Mouse (Mus musculus) CH12.LX (cell line): Measurements from ENCODE around the gene Csmd2. TPM values are rescaled to one million over a fixed set of nuclear protein-coding genes. Genes with fewer than 3 reads are reported as not detected.

ENCODE experiments used
- DNase-seq: peaks from one replicate; pipeline ENCODE4 v3.0.0-alpha.2; 2013; ENCODE audit errors: extremely low read depth
- H3K27ac ChIP-seq: 2 replicates; pipeline ENCODE4 v1.5.1; 2012; ENCODE audit warnings: low read depth, mild to moderate bottlenecking, control low read depth, moderate library complexity; ENCODE audit not compliant: insufficient read depth
- H3K27me3 ChIP-seq: replicated peaks from 2 replicates; pipeline ENCODE3; 2012; ENCODE audit warnings: inconsistent platforms
- H3K36me3 ChIP-seq, 2 experiments: replicated peaks in 1 of 2; 2 replicates each; pipeline versions ENCODE3 to v1.6.1; 2012; ENCODE audit warnings: inconsistent platforms in 1 of 2, low read length in 1 of 2, mild to moderate bottlenecking in 1 of 2, mixed read lengths in 1 of 2, moderate library complexity in 1 of 2; ENCODE audit not compliant: control insufficient read depth in 1 of 2, insufficient read depth in 1 of 2
- H3K4me1 ChIP-seq, 2 experiments: 2 replicates each; pipeline ENCODE4 v1.6.1; 2012; ENCODE audit warnings: inconsistent platforms in 1 of 2, moderate library complexity in 1 of 2; ENCODE audit not compliant: insufficient read depth in 2 of 2, control insufficient read depth in 1 of 2
- H3K4me2 ChIP-seq: 2 replicates; pipeline ENCODE4 v1.6.1; 2012; ENCODE audit warnings: low read depth, mild to moderate bottlenecking, control low read depth; ENCODE audit not compliant: poor library complexity, insufficient read depth, severe bottlenecking
- H3K4me3 ChIP-seq, 3 experiments: fragments of 150-350 bp in 1 of 3; sonication (generic) in 1 of 3; replicated peaks in 1 of 3; 2 replicates each; pipeline versions ENCODE3 to v1.5.1; 2011 to 2012; ENCODE audit warnings: low read depth in 2 of 3, low read length in 2 of 3, mild to moderate bottlenecking in 2 of 3, moderate library complexity in 2 of 3, control low read depth in 1 of 3, improper control_type of control experiment in 1 of 3, inconsistent platforms in 1 of 3, mixed read lengths in 1 of 3; ENCODE audit not compliant: poor library complexity in 1 of 3
- H3K79me2 ChIP-seq: replicated peaks from 2 replicates; pipeline ENCODE4 v1.6.1; 2012; ENCODE audit warnings: mild to moderate bottlenecking, moderate library complexity; ENCODE audit not compliant: control insufficient read depth, poor library complexity, insufficient read depth, severe bottlenecking; ENCODE audit errors: extremely low read depth
- H3K9ac ChIP-seq: 2 replicates; pipeline ENCODE4 v1.6.1; 2012; ENCODE audit warnings: low read depth, mild to moderate bottlenecking, control low read depth, moderate library complexity; ENCODE audit not compliant: insufficient read depth
- H3K9me3 ChIP-seq: replicated peaks from 2 replicates; pipeline ENCODE3; 2012; ENCODE audit warnings: low read length, inconsistent platforms, mixed read lengths
- BHLHE40 ChIP-seq: IDR thresholded peaks from 2 replicates; pipeline ENCODE4 v1.6.1; 2011; ENCODE audit warnings: mild to moderate bottlenecking, low read depth, low read length, improper control_type of control experiment
- HCFC1 ChIP-seq: IDR thresholded peaks from 2 replicates; pipeline ENCODE4 v1.6.1; 2012; ENCODE audit warnings: low read depth, mild to moderate bottlenecking, inconsistent platforms, low read length, improper control_type of control experiment
- MAFK ChIP-seq: IDR thresholded peaks from 2 replicates; pipeline ENCODE4 v1.6.1; 2011; ENCODE audit warnings: low read length, improper control_type of control experiment; ENCODE audit not compliant: insufficient replicate concordance
- MAZ ChIP-seq: IDR thresholded peaks from 2 replicates; pipeline ENCODE4 v1.6.1; 2012; ENCODE audit warnings: low read depth, mild to moderate bottlenecking, inconsistent platforms, low read length, improper control_type of control experiment, moderate library complexity
- MYC ChIP-seq: IDR thresholded peaks from 2 replicates; pipeline ENCODE4 v1.6.1; 2011; ENCODE audit warnings: low read depth, mild to moderate bottlenecking, improper control_type of control experiment, low read length
- NELFE ChIP-seq: IDR thresholded peaks from 2 replicates; pipeline ENCODE4 v1.6.1; 2011; ENCODE audit warnings: low read depth, low read length, improper control_type of control experiment
- POLR2AphosphoS2 ChIP-seq: IDR thresholded peaks from 2 replicates; pipeline ENCODE4 v1.6.1; 2011; ENCODE audit warnings: low read depth, low read length, improper control_type of control experiment
- RAD21 ChIP-seq: IDR thresholded peaks from 2 replicates; pipeline ENCODE4 v1.6.1; 2011; ENCODE audit warnings: low read depth, mild to moderate bottlenecking, low read length, improper control_type of control experiment, moderate library complexity
- SMC3 ChIP-seq: IDR thresholded peaks from 2 replicates; pipeline ENCODE4 v1.6.1; 2011; ENCODE audit warnings: low read depth, low read length, improper control_type of control experiment
- TBP ChIP-seq: conservative IDR thresholded peaks from 2 replicates; pipeline ENCODE4 v1.6.1; 2011; ENCODE audit warnings: low read depth, low read length, improper control_type of control experiment
- TCF12 ChIP-seq: IDR thresholded peaks from 2 replicates; pipeline ENCODE4 v1.6.1; 2014; ENCODE audit warnings: low read depth, mild to moderate bottlenecking, inconsistent platforms, low read length, improper control_type of control experiment
- ZC3H11A ChIP-seq: IDR thresholded peaks from 2 replicates; pipeline ENCODE4 v1.6.1; 2012; ENCODE audit warnings: low read depth, mild to moderate bottlenecking, inconsistent platforms, low read length, improper control_type of control experiment
- ZKSCAN1 ChIP-seq: IDR thresholded peaks from 2 replicates; pipeline ENCODE4 v1.6.1; 2012; ENCODE audit warnings: low read depth, inconsistent platforms, low read length, improper control_type of control experiment, borderline replicate concordance
- dilution Hi-C: fragments of 300-500 bp; cut with MboI; formaldehyde crosslinking; loops from 2 replicates; pipeline ENCODE4 v1.14.3; 2020; ENCODE audit warnings: low sequenced_read_pairs; ENCODE audit not compliant: extremely low pct_unique_long_range_greater_than_20kb, extremely low pct_ligation_motif_present
- in situ Hi-C: fragments of 300-500 bp; cut with MboI; formaldehyde crosslinking; loops from 3 replicates; pipeline ENCODE4 v1.14.3; 2019; ENCODE audit warnings: low sequenced_read_pairs, low pct_ligation_motif_present, low pct_unique_long_range_greater_than_20kb, mixed read lengths
- polyA plus RNA-seq: library from polyadenylated mRNA; unstranded; fragments of >175 nt; gene quantifications from 2 replicates; pipeline ENCODE4 v1.2.1, GENCODE M21; 2012; ENCODE audit warnings: low read depth; ENCODE audit not compliant: insufficient read length
- total RNA-seq, 2 experiments: library from RNA; depleted of rRNA; stranded (reverse); fragments of 300-350 nt in 1 of 2; fragments of >200 nt in 1 of 2; gene quantifications; 2 replicates each; pipeline ENCODE4 v1.2.3; 2012 to 2014

Gene Csmd2
- total and polyA plus RNA-seq, 3 experiments: 0.08 to 0.80 TPM; not detected in 1

- H3K9me3 ChIP-seq: peaks cover 91% of the 10 kb centered on the region
- H3K4me3 ChIP-seq: no peak overlapping the region
- H3K4me2 ChIP-seq: no peak overlapping the region
- in situ Hi-C loops: no loop called here
- no peaks in the 10 kb centered on the region for H3K79me2 ChIP-seq
- dilution Hi-C loops: no loop called here
- TF ChIP-seq MAZ (no peak), ZKSCAN1 (no peak), TCF12 (no peak), SMC3 (no peak)
- TF ChIP-seq, all 38 proteins: peak for 0
- H3K36me3 ChIP-seq: no peaks in the 10 kb centered on the region
- no peaks in the 10 kb centered on the region for H3K4me1 ChIP-seq
- no peak for DNase-seq
- H3K27me3 ChIP-seq: no peaks in the 10 kb centered on the region
- no peak overlapping the region for H3K9ac ChIP-seq
- no peak overlapping the region for H3K27ac ChIP-seq
Observed at GRCm38 (mm10) chr4:128273146-128273545, 285.5 kb downstream of the Csmd2 start.

- Histone ChIP-seq H3K79me2 (no peaks in the 10 kb centered on the region), H3K4me3 (no peak overlapping the region), H3K9ac (no peak overlapping the region), H3K9me3 (peaks cover 92% of the 10 kb centered on the region), H3K4me2 (no peak overlapping the region), H3K27me3 (no peaks in the 10 kb centered on the region), H3K4me1 (no peaks in the 10 kb centered on the region), H3K27ac (no peak overlapping the region), H3K36me3 (no peaks in the 10 kb centered on the region)
- in situ Hi-C loops (no loop called here), dilution Hi-C loops (no loop called here)
- DNase-seq: no peak
- no peak for TF ChIP-seq TBP
- TF ChIP-seq HCFC1: no peak
- TF ChIP-seq NELFE: no peak
Observed at GRCm38 (mm10) chr4:128275116-128275515, 287.5 kb downstream of the Csmd2 start.

GRCm38 (mm10) chr4:128275586-128275985, 287.9 kb downstream of the Csmd2 start:
- H3K4me1 ChIP-seq: no peaks in the 10 kb centered on the region
- H3K4me3 ChIP-seq: no peak overlapping the region
- H3K36me3 ChIP-seq: no peaks in the 10 kb centered on the region
- H3K27ac ChIP-seq: no peak overlapping the region
- H3K4me2 ChIP-seq: no peak overlapping the region
- dilution Hi-C loops (no loop called here), in situ Hi-C loops (no loop called here)
- H3K27me3 ChIP-seq: no peaks in the 10 kb centered on the region
- TF ChIP-seq POLR2AphosphoS2 (no peak), MAZ (no peak), BHLHE40 (no peak), MYC (no peak), ZC3H11A (no peak), MAFK (no peak), RAD21 (no peak)
- no peak for DNase-seq
- no peak overlapping the region for H3K9ac ChIP-seq
- H3K9me3 ChIP-seq: peaks cover 92% of the 10 kb centered on the region
- H3K79me2 ChIP-seq: no peaks in the 10 kb centered on the region
